Mouse (Mus musculus): ENCODE measurements around the gene D10Jhu81e. TPM values are rescaled to one million over a fixed set of nuclear protein-coding genes. Genes with fewer than 3 reads are reported as not detected.

The D10Jhu81e gene
- total and polyA plus RNA-seq, 3 experiments, result 50.6 to 57.4 TPM; not detected in 1

- no peaks in the 10 kb centered on the region for H3K9me3 ChIP-seq (replicated peaks; ENCODE audit: insufficient read depth, low read length)
- no peak overlapping the region for H3K9ac ChIP-seq (ENCODE audit: control insufficient read depth, low read depth, low read length, poor library complexity, severe bottlenecking)
- no peak for DNase-seq (ENCODE audit: low read depth, low spot score)
These were observed 34.4 kb downstream of the D10Jhu81e start for GRCm38 (mm10) chr10:78134975-78135798.

GRCm38 (mm10) chr10:78134400-78134799 is 35.2 kb downstream of the D10Jhu81e start:
- peaks cover 0 to 5% of the 10 kb centered on the region in 2 experiments; a peak in 3 of 4 replicates for H3K27me3 ChIP-seq (ENCODE audit: control insufficient read depth in 1 of 2, insufficient read depth in 2 of 2, low read length in 2 of 2)
- no peak overlapping the region for H3K9ac ChIP-seq (ENCODE audit: control insufficient read depth, low read depth, low read length, poor library complexity, severe bottlenecking)
- no peak for DNase-seq (ENCODE audit: low read depth, low spot score)

More at GRCm38 (mm10) chr10:78134975-78135798, 34.4 kb downstream of the D10Jhu81e start:
- Histone ChIP-seq H3K4me1 (ENCODE audit: control insufficient read depth in 1 of 2, insufficient read depth in 2 of 2, low read length in 2 of 2) (no peaks in the 10 kb centered on the region), H3K36me3 (ENCODE audit: control insufficient read depth in 1 of 2, insufficient read depth in 2 of 2, low read length in 2 of 2) (no peaks in the 10 kb centered on the region), H3K27ac (ENCODE audit: control insufficient read depth, low read depth, low read length) (no peak overlapping the region), H3K79me2 (ENCODE audit: control insufficient read depth, insufficient read depth, low read length, poor library complexity) (no peaks in the 10 kb centered on the region), H3K4me3 (ENCODE audit: control insufficient read depth in 1 of 2, insufficient read depth in 1 of 2, low read depth in 2 of 2, low read length in 2 of 2) (no peak overlapping the region), H3K27me3 (ENCODE audit: control insufficient read depth in 1 of 2, insufficient read depth in 2 of 2, low read length in 2 of 2) (peaks cover 0 to 7% of the 10 kb centered on the region in 2 experiments; a peak in 3 of 4 replicates)
- no peak for TF ChIP-seq BHLHE40 (IDR thresholded peaks at IDR 0.05; ENCODE audit: borderline replicate concordance, low read depth, low read length)
- no peak for TF ChIP-seq POLR2A (IDR thresholded peaks at IDR 0.05; ENCODE audit: control insufficient read depth in 1 of 2, insufficient read depth in 1 of 2, low read depth in 1 of 2, low read length in 2 of 2, poor library complexity in 1 of 2)
- no peak for TF ChIP-seq MXI1 (IDR thresholded peaks at IDR 0.05; ENCODE audit: low read depth, low read length)
- no peak for TF ChIP-seq GATA1 (IDR thresholded peaks at IDR 0.05; ENCODE audit: low read depth, low read length)
- no peak for TF ChIP-seq KAT2A (conservative IDR thresholded peaks at IDR 0.05; ENCODE audit: low read depth, low read length)
- no peak for TF ChIP-seq ETS1 (IDR thresholded peaks at IDR 0.05; ENCODE audit: low read depth, low read length)
- TF ChIP-seq MEF2A (IDR thresholded peaks at IDR 0.05; ENCODE audit: extremely low read depth, insufficient replicate concordance, low read depth, low read length, poor library complexity, severe bottlenecking), result no peak
- no peak for TF ChIP-seq ELF1 (IDR thresholded peaks at IDR 0.05; ENCODE audit: low read depth, low read length)
- TF ChIP-seq SMC3 (IDR thresholded peaks at IDR 0.05; ENCODE audit: low read depth, low read length), result no peak
- no peak for TF ChIP-seq NELFE (IDR thresholded peaks at IDR 0.05; ENCODE audit: low read depth, low read length)
- TF ChIP-seq ZMIZ1 (IDR thresholded peaks at IDR 0.05; ENCODE audit: low read depth, low read length), result no peak
- no peak for TF ChIP-seq MAZ (IDR thresholded peaks at IDR 0.05; ENCODE audit: low read depth, low read length)
- no peak for TF ChIP-seq CTCF (IDR thresholded peaks at IDR 0.05 in 2 of 3, conservative IDR thresholded peaks at IDR 0.05 in 1 of 3; ENCODE audit: control insufficient read depth in 1 of 3, insufficient read depth in 1 of 3, low read depth in 2 of 3, low read length in 3 of 3, poor library complexity in 1 of 3, severe bottlenecking in 1 of 3)
- TF ChIP-seq TCF12 (IDR thresholded peaks at IDR 0.05; ENCODE audit: low read depth, low read length), result no peak
- TF ChIP-seq TBP (IDR thresholded peaks at IDR 0.05; ENCODE audit: low read depth, low read length), result no peak

More at GRCm38 (mm10) chr10:78134400-78134799, 35.2 kb downstream of the D10Jhu81e start:
- no peaks in the 10 kb centered on the region for H3K9me3 ChIP-seq (replicated peaks; ENCODE audit: insufficient read depth, low read length)
- no peaks in the 10 kb centered on the region for H3K79me2 ChIP-seq (ENCODE audit: control insufficient read depth, insufficient read depth, low read length, poor library complexity)
- no peaks in the 10 kb centered on the region for H3K36me3 ChIP-seq (ENCODE audit: control insufficient read depth in 1 of 2, insufficient read depth in 2 of 2, low read length in 2 of 2)
- TF ChIP-seq POLR2AphosphoS5 (IDR thresholded peaks at IDR 0.05; ENCODE audit: borderline replicate concordance, low read depth, low read length) (no peak), E2F4 (IDR thresholded peaks at IDR 0.05; ENCODE audit: borderline replicate concordance, low read depth, low read length) (no peak), ZKSCAN1 (IDR thresholded peaks at IDR 0.05; ENCODE audit: low read depth, low read length) (no peak), MAZ (IDR thresholded peaks at IDR 0.05; ENCODE audit: low read depth, low read length) (no peak), ETS1 (IDR thresholded peaks at IDR 0.05; ENCODE audit: low read depth, low read length) (no peak), GABPA (IDR thresholded peaks at IDR 0.05; ENCODE audit: low read depth, low read length) (no peak), ZMIZ1 (IDR thresholded peaks at IDR 0.05; ENCODE audit: low read depth, low read length) (no peak), RAD21 (IDR thresholded peaks at IDR 0.05; ENCODE audit: low read depth, low read length) (no peak), CTCF (IDR thresholded peaks at IDR 0.05 in 2 of 3, conservative IDR thresholded peaks at IDR 0.05 in 1 of 3; ENCODE audit: control insufficient read depth in 1 of 3, insufficient read depth in 1 of 3, low read depth in 2 of 3, low read length in 3 of 3, poor library complexity in 1 of 3, severe bottlenecking in 1 of 3) (no peak)
- no peak overlapping the region for H3K4me3 ChIP-seq (ENCODE audit: control insufficient read depth in 1 of 2, insufficient read depth in 1 of 2, low read depth in 2 of 2, low read length in 2 of 2)
- no peak overlapping the region for H3K27ac ChIP-seq (ENCODE audit: control insufficient read depth, low read depth, low read length)
- no peaks in the 10 kb centered on the region for H3K4me1 ChIP-seq (ENCODE audit: control insufficient read depth in 1 of 2, insufficient read depth in 2 of 2, low read length in 2 of 2)
